In the genomic region with DNA sequence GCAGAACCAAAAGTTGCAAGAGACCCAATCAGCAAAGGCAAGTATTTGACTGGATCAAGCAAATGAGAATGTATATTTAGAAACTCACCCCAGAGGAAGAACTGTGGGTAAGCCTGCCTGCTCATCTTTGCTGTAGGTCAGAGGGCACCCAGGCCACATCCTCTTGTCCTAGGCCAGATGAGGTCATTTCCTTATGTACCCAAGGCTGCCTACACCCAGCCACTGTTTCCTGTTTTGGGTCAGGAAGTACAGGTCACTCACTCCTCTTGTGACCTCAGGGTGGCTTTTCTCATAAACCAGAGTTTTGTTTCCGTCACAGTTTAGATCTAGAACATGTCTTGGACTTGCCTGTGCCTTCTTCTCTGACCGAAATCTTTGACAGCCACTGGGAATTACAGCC, we compare ENCODE assay signal across 10 mouse cellular contexts. TPM values are rescaled to one million over a fixed set of nuclear protein-coding genes. Genes with fewer than 3 reads are reported as not detected.
DNase-seq lines count a peak whose midpoint lies in the region; ATAC-seq lines count a peak whose summit lies in the region.
"Had no signal": no experiment of that assay in that cellular context is flagged by ENCODE, and none has a peak within 500 bp of the region (broad histone marks: within the 10 kb centered on the region; RNA-seq: fewer than 3 reads in every experiment).

No protein-coding gene starts in this region.

- ATAC-seq in kidney, embryonic 15.5 days (replicated peaks; ENCODE audit: low FRiP score), result no peak
- peak; percentile 45; the same call in 1 of the 2 replicates for ATAC-seq in liver, embryonic 12.5 days
- peak; percentile 99 for ATAC-seq in neutrophil, adult 5-6 weeks (ENCODE audit: extremely low read depth, insufficient number of reproducible peaks, low FRiP score, poor library complexity, severe bottlenecking)
- ATAC-seq in megakaryocyte-erythroid progenitor cell, adult 5-6 weeks (replicated peaks; ENCODE audit: low FRiP score, low TSS enrichment, poor library complexity, severe bottlenecking), result no peak
- no peak for ATAC-seq in erythroid progenitor cell, adult 5-6 weeks (replicated peaks; ENCODE audit: low FRiP score, poor library complexity, severe bottlenecking)

- 63% methylated on average over 2 of the region's 2 CpGs for WGBS in kidney, embryonic 15.5 days
- WGBS in liver, embryonic 12.5 days (ENCODE audit: insufficient replicate concordance), result 59% methylated on average over 2 of the region's 2 CpGs

- no peak overlapping the region for H3K4me2 ChIP-seq in kidney, embryonic 15.5 days
- no peak overlapping the region for H3K4me2 ChIP-seq in liver, embryonic 12.5 days
- H3K4me2 ChIP-seq: heart, embryonic 15.5 days had no signal

- no peak overlapping the region for H3K4me3 ChIP-seq in kidney, embryonic 15.5 days (replicated peaks)
- no peak overlapping the region for H3K4me3 ChIP-seq in liver, embryonic 12.5 days
- H3K4me3 ChIP-seq: heart, embryonic 15.5 days had no signal

- H3K27ac ChIP-seq in kidney, embryonic 15.5 days, result no peak overlapping the region
- H3K27ac ChIP-seq in liver, embryonic 12.5 days, result no peak overlapping the region
- H3K27ac ChIP-seq: heart, embryonic 15.5 days had no signal

- no peaks in the 10 kb centered on the region for H3K36me3 ChIP-seq in kidney, embryonic 15.5 days
- no peaks in the 10 kb centered on the region for H3K36me3 ChIP-seq in liver, embryonic 12.5 days
- H3K36me3 ChIP-seq: heart, embryonic 15.5 days had no signal

- H3K9me3 ChIP-seq in kidney, embryonic 15.5 days (replicated peaks), result no peaks in the 10 kb centered on the region
- H3K9me3 ChIP-seq in liver, embryonic 12.5 days (replicated peaks), result no peaks in the 10 kb centered on the region
- H3K9me3 ChIP-seq: heart, embryonic 15.5 days had no signal

- 0 out of 2 replicates have a peak, but pooled peaks cover 2% of the 10 kb centered on the region for H3K4me1 ChIP-seq in kidney, embryonic 15.5 days
- peaks cover 30% of the 10 kb centered on the region for H3K4me1 ChIP-seq in liver, embryonic 12.5 days

- no peak overlapping the region for H3K9ac ChIP-seq in kidney, embryonic 15.5 days
- no peak overlapping the region for H3K9ac ChIP-seq in liver, embryonic 12.5 days
- H3K9ac ChIP-seq: heart, embryonic 15.5 days had no signal

- DNase-seq in kidney, adult 11 months, result peak; percentile 84
- peak; percentile 27 for DNase-seq in adrenal gland, postnatal 25 days
- no peak for DNase-seq in right cerebral cortex, postnatal 14 days
- DNase-seq: retina, postnatal 1 day had no signal

- no peaks in the 10 kb centered on the region for H3K27me3 ChIP-seq in kidney, embryonic 15.5 days
- H3K27me3 ChIP-seq in liver, embryonic 12.5 days (replicated peaks), result no peaks in the 10 kb centered on the region
- H3K27me3 ChIP-seq: heart, embryonic 15.5 days had no signal

RNA-seq across cellular contexts. Expression of a gene that starts 56.6 kb away (rescaled TPM):
- 95.6 TPM in 2 replicates for polyA plus RNA-seq in kidney, embryonic 15.5 days (2015; fragmentation: Nextera tagmentation; extraction: Ambion mirVana)
- 43.8 and 51.0 TPM in 2 replicates for total RNA-seq in adrenal gland, postnatal 25 days (2021)
- polyA plus RNA-seq in liver, embryonic 12.5 days (2016; fragmentation: Nextera tagmentation; extraction: Ambion mirVana), result 26.6 and 28.3 TPM in 2 replicates
- total RNA-seq in neutrophil, adult 5-6 weeks (2017), result 0.49 and 0.58 TPM in 2 replicates
- total RNA-seq in megakaryocyte-erythroid progenitor cell, adult 5-6 weeks (2014; fragmentation: Nextera tagmentation), result 1.2 TPM in 1 of 2 replicates, not detected in the other
- 6.7 and 68.5 TPM in 2 replicates for total RNA-seq in megakaryocyte-erythroid progenitor cell, adult 5-6 weeks (2017)
- 3.2 and 10.1 TPM in 2 replicates for total RNA-seq in erythroid progenitor cell, adult 5-6 weeks (2015; ENCODE audit: low replicate concordance)
- 4.4 and 5.1 TPM in 2 replicates for total RNA-seq in erythroid progenitor cell, adult 5-6 weeks (2017; ENCODE audit: low replicate concordance)

Comparison
In these comparisons a context has a peak if more than half of its experiments do, and no peak if none do; other contexts are left out.
1. ATAC-seq: peak in liver, embryonic 12.5 days (single experiment) and neutrophil, adult 5-6 weeks (single experiment); none in kidney, embryonic 15.5 days (single experiment), megakaryocyte-erythroid progenitor cell, adult 5-6 weeks (single experiment) and erythroid progenitor cell, adult 5-6 weeks (single experiment).